In genomic region chr2:26474789-26475504, GRCm38 (mm10) we compare ENCODE assay signal across 8 mouse cellular contexts. TPM values are rescaled to one million over a fixed set of nuclear protein-coding genes. Genes with fewer than 3 reads are reported as not detected.
DNase-seq lines count a peak whose midpoint lies in the region; ATAC-seq lines count a peak whose summit lies in the region.

No protein-coding gene starts in this region.

- WGBS in neural tube, embryonic 11.5 days, result 60% methylated on average over 9 of the region's 9 CpGs
- 10% methylated on average over 9 of the region's 9 CpGs for WGBS in heart, embryonic 12.5 days
- 50% methylated on average over 9 of the region's 9 CpGs for WGBS in kidney, embryonic 14.5 days

- peaks cover 57% of the 10 kb centered on the region for H3K36me3 ChIP-seq in neural tube, embryonic 11.5 days (ENCODE audit: control insufficient read depth, insufficient read depth, low read length)
- peaks cover 81% of the 10 kb centered on the region for H3K36me3 ChIP-seq in heart, embryonic 12.5 days
- peaks cover 100% of the 10 kb centered on the region for H3K36me3 ChIP-seq in kidney, embryonic 14.5 days (ENCODE audit: control insufficient read depth, insufficient read depth, low read length)

- no peak overlapping the region for H3K4me3 ChIP-seq in neural tube, embryonic 11.5 days (ENCODE audit: low read depth, low read length)
- no peak overlapping the region for H3K4me3 ChIP-seq in heart, embryonic 12.5 days
- H3K4me3 ChIP-seq in kidney, embryonic 14.5 days (ENCODE audit: low read length), result no peak overlapping the region

- no peak for DNase-seq in neural tube, embryonic 11.5 days (ENCODE audit: low spot score)
- DNase-seq in neural tube, embryonic 10.5 days (ENCODE audit: extremely low spot score, low spot score), result no peak
- DNase-seq in lung, postnatal 14 days, result peak; percentile 72
- DNase-seq in yolk sac, embryonic 10.5 days (ENCODE audit: low spot score), result peak; percentile 42
- no peak for DNase-seq in urinary bladder, postnatal 4 days (ENCODE audit: low spot score in 2 of 2)
- DNase-seq in thymus, postnatal 0 days (ENCODE audit: low spot score), result no peak

- no peak overlapping the region for H3K4me2 ChIP-seq in neural tube, embryonic 11.5 days (ENCODE audit: low read depth)
- H3K4me2 ChIP-seq in heart, embryonic 12.5 days, result peak overlapping the region; percentile 26; the same call in 1 of the 2 replicates
- H3K4me2 ChIP-seq in kidney, embryonic 14.5 days (replicated peaks; ENCODE audit: low read depth, low read length), result no peak overlapping the region

- ATAC-seq in neural tube, embryonic 11.5 days (ENCODE audit: insufficient read depth, low FRiP score, low TSS enrichment), result no peak
- peak; percentile 76 for ATAC-seq in heart, embryonic 12.5 days (ENCODE audit: insufficient number of reproducible peaks, low FRiP score)
- ATAC-seq in kidney, embryonic 14.5 days (ENCODE audit: low FRiP score, low TSS enrichment), result peak; percentile 33; the same call in 1 of the 2 replicates

- H3K9me3 ChIP-seq in neural tube, embryonic 11.5 days (ENCODE audit: control insufficient read depth, low read length), result no peaks in the 10 kb centered on the region
- no peaks in the 10 kb centered on the region for H3K9me3 ChIP-seq in heart, embryonic 12.5 days (replicated peaks)
- no peaks in the 10 kb centered on the region for H3K9me3 ChIP-seq in kidney, embryonic 14.5 days (ENCODE audit: control insufficient read depth, low read length)

- peak overlapping the region; percentile 88 for H3K27ac ChIP-seq in neural tube, embryonic 11.5 days (ENCODE audit: low read depth, low read length)
- peak overlapping the region; percentile 79 for H3K27ac ChIP-seq in heart, embryonic 12.5 days (ENCODE audit: poor library complexity, severe bottlenecking)
- H3K27ac ChIP-seq in kidney, embryonic 14.5 days (ENCODE audit: low read depth, low read length), result peak overlapping the region; percentile 69; the same call in 1 of the 2 replicates

- H3K4me1 ChIP-seq in neural tube, embryonic 11.5 days (ENCODE audit: control insufficient read depth, insufficient read depth, low read length), result peaks cover 32% of the 10 kb centered on the region
- peaks cover 37% of the 10 kb centered on the region for H3K4me1 ChIP-seq in heart, embryonic 12.5 days (replicated peaks)
- no peaks in the 10 kb centered on the region for H3K4me1 ChIP-seq in kidney, embryonic 14.5 days (ENCODE audit: control insufficient read depth, insufficient read depth, low read length)

- no peak overlapping the region; the same call in 1 of the 2 replicates for H3K9ac ChIP-seq in neural tube, embryonic 11.5 days (ENCODE audit: low read length)
- no peak overlapping the region for H3K9ac ChIP-seq in heart, embryonic 12.5 days
- no peak overlapping the region for H3K9ac ChIP-seq in kidney, embryonic 14.5 days (ENCODE audit: low read depth, low read length)

- H3K27me3 ChIP-seq in neural tube, embryonic 11.5 days (ENCODE audit: control insufficient read depth, insufficient read depth, low read length), result no peaks in the 10 kb centered on the region
- H3K27me3 ChIP-seq in heart, embryonic 12.5 days (replicated peaks), result no peaks in the 10 kb centered on the region
- no peaks in the 10 kb centered on the region for H3K27me3 ChIP-seq in kidney, embryonic 14.5 days (ENCODE audit: control insufficient read depth, insufficient read depth, low read length)

RNA-seq across cellular contexts. Expression of gene Sec16a, which starts 29.9 kb away (rescaled TPM):
- 40.2 and 40.5 TPM in 2 replicates for polyA plus RNA-seq in neural tube, embryonic 11.5 days (2014; fragmentation: Nextera tagmentation; extraction: Ambion mirVana)
- polyA plus RNA-seq in heart, embryonic 12.5 days (2016; fragmentation: Nextera tagmentation; extraction: Ambion mirVana), result 22.6 and 24.5 TPM in 2 replicates
- 18.9 and 43.9 TPM in 2 replicates for polyA plus RNA-seq in kidney, embryonic 14.5 days (2014; fragmentation: Nextera tagmentation; extraction: Ambion mirVana)
- 12.4 and 12.9 TPM in 2 replicates for polyA plus RNA-seq in thymus, postnatal 0 days (2015; fragmentation: Nextera tagmentation; extraction: Ambion mirVana)

RNA-seq across cellular contexts. Expression of gene Notch1, which starts 41.5 kb away (rescaled TPM):
- polyA plus RNA-seq in neural tube, embryonic 11.5 days (2014; fragmentation: Nextera tagmentation; extraction: Ambion mirVana), result 56.9 and 60.4 TPM in 2 replicates
- polyA plus RNA-seq in heart, embryonic 12.5 days (2016; fragmentation: Nextera tagmentation; extraction: Ambion mirVana), result 20.4 TPM in 2 replicates
- 33.4 and 45.1 TPM in 2 replicates for polyA plus RNA-seq in kidney, embryonic 14.5 days (2014; fragmentation: Nextera tagmentation; extraction: Ambion mirVana)
- 44.3 and 54.9 TPM in 2 replicates for polyA plus RNA-seq in thymus, postnatal 0 days (2015; fragmentation: Nextera tagmentation; extraction: Ambion mirVana)

Comparison
In these comparisons a context has a peak if more than half of its experiments do, and no peak if none do; other contexts are left out.
1. DNase-seq: peak in lung, postnatal 14 days (single experiment) and yolk sac, embryonic 10.5 days (single experiment); none in neural tube, embryonic 11.5 days (single experiment), neural tube, embryonic 10.5 days (single experiment), urinary bladder, postnatal 4 days (0 of 2) and thymus, postnatal 0 days (single experiment).
2. Peak in every context shown above with its lines, with median percentiles within 50 percentile points of each other: H3K27ac ChIP-seq.